Mouse (Mus musculus): ENCODE results near the gene Cstb. TPM values are rescaled to one million over a fixed set of nuclear protein-coding genes. Genes with fewer than 3 reads are reported as not detected.
A peak's percentile ranks its signal among the peaks of the same experiment; 100 is the strongest.
"Not testable (repeated sequence)": the region's sequence is repeated elsewhere in the genome, so short reads cannot be mapped to it uniquely, and the experiment has no call there.

The Cstb gene
- total RNA-seq, 2 experiments from 2014 or later = 317 to 349 TPM

DNA sequence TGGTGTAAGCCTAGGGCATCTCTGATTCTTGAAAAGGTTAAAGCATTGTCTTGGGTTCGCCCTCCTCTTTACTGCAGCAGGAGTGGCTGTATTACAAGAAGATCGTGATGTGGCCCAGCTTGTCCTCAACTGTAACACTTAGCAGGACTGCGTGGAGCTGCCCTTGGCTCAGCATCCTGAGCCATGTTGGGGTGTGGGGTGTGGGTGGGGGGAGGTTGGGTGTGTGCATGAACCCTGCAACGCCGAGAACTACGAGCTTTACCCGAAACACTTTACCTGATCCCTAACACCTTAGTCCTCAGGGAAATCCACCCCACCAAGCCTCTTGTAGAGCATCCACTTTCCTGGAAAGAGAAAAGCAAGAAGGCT is 12.3 kb upstream of the Cstb start:
- no peak for DNase-seq (ENCODE audit: low spot score in 2 of 2)

DNA sequence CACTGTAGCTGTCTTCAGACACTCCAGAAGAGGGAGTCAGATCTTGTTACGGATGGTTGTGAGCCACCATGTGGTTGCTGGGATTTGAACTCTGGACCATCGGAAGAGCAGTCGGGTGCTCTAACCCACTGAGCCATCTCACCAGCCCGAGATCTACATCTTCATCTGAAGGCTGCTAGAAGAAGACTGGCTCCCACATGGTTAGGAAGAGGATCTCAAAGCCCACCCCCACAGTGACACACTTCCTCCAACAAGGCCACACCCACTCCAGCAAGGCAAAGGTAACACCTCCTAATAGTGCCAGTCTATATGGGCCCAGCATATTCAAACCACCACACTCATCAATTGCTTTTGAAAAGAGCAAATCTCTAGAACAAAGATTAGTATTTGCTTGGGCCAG is 10.5 kb upstream of the Cstb start:
- DNase-seq (ENCODE audit: low spot score in 2 of 2) = not testable (repeated sequence)

DNA sequence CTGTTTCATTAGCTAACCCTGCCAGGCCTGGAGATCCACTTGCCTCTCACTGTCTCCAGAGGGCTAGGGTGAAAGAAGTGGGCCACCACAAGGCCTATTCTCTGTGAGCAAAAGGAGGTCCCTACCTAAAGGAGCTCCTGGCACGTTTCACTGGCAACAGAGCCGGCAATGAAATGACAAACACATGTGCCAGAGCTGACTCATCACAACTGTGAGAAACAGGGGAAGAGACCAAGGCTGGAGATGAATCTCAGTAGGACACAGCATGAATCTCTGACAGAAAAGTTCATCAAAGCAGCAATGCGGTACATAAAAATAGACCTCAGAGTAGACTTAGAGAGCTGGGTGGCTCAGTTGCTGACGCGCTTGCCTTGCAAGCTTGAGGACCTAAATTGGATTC is 7.6 kb upstream of the Cstb start:
- DNase-seq (ENCODE audit: low spot score in 2 of 2) = peak in 1 of 2 experiments; percentile 49

DNA sequence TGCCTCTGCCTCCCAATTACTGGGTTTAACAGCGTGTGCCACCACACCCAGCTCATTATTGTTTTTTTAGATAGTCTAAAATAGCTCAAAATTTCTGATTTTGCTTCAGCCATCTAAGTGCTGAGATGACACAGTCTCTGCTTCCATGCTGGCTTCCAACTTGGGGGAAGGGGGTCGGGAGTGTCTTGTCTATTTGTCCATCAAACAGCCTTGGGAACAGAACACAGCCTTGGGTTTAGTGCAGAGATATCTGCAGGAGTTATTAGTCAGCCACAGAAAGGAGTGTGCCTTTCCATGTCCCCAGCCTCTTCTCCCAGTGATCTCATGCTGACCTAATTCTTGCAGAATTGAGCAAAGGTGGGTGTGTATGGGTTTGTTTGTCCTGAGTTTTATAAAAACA is 6.7 kb upstream of the Cstb start:
- DNase-seq (ENCODE audit: low spot score in 2 of 2) = no peak

DNA sequence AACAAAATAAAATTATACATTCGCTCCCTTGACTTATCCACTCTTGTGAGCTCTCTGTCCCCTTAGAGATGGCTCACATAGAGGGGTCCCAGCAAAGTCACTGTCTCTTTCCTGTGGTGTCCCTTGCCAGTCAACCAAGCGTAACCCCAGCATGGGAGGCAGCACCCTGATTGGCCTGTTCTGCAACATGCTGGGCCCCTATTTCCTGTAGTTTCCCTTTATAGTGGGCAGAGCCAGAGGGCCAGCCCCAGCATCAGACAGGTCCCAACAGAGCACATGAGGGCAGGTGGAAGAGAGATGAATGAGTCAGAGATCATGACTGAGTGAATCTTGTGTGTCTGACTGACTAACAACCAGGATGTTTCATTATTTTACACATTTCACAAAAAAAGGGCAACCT is 4.5 kb upstream of the Cstb start:
- no peak for DNase-seq (ENCODE audit: low spot score in 2 of 2)

DNA sequence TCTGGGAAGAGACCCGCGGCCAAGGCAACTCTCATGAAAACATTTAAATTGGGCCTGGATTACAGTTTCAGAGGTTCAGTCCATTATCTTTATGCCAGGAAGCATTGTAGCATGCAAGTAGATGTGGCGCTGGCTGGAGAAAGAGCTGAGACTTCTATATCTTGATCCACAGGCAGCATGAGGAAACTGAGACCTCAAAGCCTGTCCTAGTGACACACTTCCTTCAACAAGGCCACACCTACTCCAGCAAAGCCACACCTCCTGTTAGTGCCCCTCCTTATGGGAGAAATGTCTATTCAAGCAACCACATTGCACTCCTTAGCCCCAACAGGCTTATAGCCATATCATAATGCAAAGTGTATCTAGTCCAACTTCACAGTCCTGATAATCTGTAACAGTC is 2.9 kb upstream of the Cstb start:
- no peak for DNase-seq (ENCODE audit: low spot score in 2 of 2)

- DNase-seq (ENCODE audit: low spot score in 2 of 2) = peak in 1 of 2 experiments; percentile 28
These were observed 757 bp downstream of the Cstb start for GRCm38 (mm10) chr10:78426117-78426735.

GRCm38 (mm10) chr10:78428070-78428469 is 2.6 kb downstream of the Cstb start:
- no peak for DNase-seq (ENCODE audit: low spot score in 2 of 2)

DNA sequence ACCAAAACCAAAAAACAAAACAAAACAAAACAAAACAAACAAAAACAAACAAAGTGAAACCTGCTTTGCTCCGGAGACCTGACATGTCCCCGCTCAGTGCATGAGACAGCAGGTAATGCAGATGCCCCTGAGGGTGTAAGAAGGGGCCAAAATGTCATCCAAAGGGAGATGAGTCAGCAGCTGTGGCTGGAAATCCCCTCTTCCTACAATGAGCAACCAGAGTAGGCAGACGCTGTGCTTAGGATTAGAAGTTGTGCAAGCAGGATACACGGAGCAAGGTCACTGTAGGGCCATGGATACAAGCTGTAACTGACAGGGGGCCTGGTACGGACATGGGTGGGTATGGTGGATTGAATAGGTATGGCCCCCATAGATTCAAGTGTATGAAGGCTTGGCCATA is 3.7 kb downstream of the Cstb start:
- DNase-seq (ENCODE audit: low spot score in 2 of 2) = no peak

GRCm38 (mm10) chr10:78429776-78430175 is 4.3 kb downstream of the Cstb start:
- DNase-seq (ENCODE audit: low spot score in 2 of 2) = no peak

DNA sequence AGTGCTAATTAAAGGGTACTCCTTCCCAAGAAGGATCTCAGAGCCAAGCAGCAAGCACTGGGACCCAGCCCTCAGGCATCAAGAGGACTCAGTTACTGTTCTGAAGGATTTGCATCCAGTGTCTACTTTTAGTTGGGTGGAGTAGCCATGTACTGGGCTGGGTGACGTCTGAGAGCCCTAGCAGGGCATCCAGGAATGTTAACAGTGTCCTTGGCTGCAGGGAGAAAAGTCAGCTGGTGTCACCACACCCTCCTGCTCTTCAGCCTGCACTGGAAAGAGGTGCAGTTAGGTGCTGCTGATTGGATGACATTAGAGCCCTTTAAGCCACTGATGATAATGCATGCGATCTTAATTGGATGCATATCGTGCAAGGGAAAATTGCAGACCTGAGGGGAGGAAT is 7.4 kb downstream of the Cstb start:
- DNase-seq (ENCODE audit: low spot score in 2 of 2) = no peak

DNA sequence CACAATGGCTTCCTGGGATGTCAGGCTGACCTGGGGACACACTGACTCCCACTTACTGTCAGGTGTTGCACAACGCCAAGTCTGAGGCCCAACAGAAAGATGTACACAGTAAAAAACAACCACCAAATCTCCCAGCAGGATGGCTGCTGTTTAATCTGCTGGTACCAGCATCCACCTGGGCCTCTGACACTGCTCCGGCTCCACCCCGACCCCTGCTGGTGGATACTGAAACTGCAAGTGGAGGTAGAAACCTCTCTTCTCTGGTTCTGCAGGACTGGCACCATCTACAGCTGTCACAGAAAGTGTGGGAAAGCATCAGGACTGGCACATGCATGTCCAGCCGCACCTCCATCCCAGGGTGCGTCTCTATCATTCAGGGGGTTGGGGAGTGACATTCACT is 12.6 kb downstream of the Cstb start:
- DNase-seq (ENCODE audit: low spot score in 2 of 2) = peak; percentile 83 to 87

DNA sequence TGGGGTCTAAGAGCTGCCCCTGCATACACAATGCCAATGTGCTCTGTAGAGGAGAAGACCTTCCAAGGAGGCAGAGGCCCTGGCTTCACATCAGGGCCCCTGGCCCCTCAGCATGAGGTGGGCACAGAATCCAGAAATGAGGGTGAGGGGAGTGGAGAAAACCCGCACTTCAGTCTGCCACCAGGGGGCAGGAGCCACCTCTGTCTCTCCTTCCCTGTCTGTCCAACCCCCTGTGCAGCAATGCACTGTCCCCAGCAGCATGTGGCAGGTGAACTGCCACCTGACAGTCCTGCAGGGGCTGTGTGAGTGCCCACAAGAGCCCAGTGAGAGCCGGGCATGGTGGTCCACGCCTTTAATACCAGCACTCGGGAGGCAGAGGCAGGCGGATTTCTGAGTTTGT is 14.1 kb downstream of the Cstb start:
- no peak for DNase-seq (ENCODE audit: low spot score in 2 of 2)

GRCm38 (mm10) chr10:78439990-78440389 is 14.5 kb downstream of the Cstb start:
- no peak for DNase-seq (ENCODE audit: low spot score in 2 of 2)

GRCm38 (mm10) chr10:78440812-78441211 is 15.3 kb downstream of the Cstb start:
- no peak for DNase-seq (ENCODE audit: low spot score in 2 of 2)

- DNase-seq (ENCODE audit: low spot score in 2 of 2) = no peak
These were observed 16.1 kb downstream of the Cstb start for GRCm38 (mm10) chr10:78441606-78442005.

GRCm38 (mm10) chr10:78442292-78442691 is 16.8 kb downstream of the Cstb start:
- DNase-seq (ENCODE audit: low spot score in 2 of 2) = no peak

DNA sequence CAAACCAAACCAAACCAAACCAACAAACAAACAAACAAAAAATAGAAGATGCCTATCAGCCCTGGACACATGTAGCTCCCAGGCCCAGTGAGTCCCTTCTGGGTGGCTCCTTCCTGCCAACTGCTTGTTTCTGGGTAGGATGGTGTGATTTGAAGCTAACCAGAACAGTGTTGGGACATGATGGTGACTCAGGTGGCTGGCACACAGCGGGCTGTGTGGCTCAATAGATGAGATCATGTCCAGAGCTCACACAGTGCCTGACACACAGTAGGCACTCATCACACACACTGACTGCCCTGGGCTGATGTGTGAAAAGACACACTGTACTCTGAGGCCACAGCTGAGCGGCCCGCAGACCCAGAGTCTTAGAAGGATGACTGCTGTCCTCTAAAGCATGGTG is 20.7 kb downstream of the Cstb start:
- DNase-seq (ENCODE audit: low spot score in 2 of 2) = no peak

- no peak for DNase-seq (ENCODE audit: low spot score in 2 of 2)
These were observed 21.9 kb downstream of the Cstb start for GRCm38 (mm10) chr10:78447396-78447795.

GRCm38 (mm10) chr10:78450761-78451160 is 25.3 kb downstream of the Cstb start:
- DNase-seq (ENCODE audit: low spot score in 2 of 2) = no peak

- DNase-seq (ENCODE audit: low spot score in 2 of 2) = no peak
These were observed 27.2 kb downstream of the Cstb start for GRCm38 (mm10) chr10:78452641-78453040.

DNA sequence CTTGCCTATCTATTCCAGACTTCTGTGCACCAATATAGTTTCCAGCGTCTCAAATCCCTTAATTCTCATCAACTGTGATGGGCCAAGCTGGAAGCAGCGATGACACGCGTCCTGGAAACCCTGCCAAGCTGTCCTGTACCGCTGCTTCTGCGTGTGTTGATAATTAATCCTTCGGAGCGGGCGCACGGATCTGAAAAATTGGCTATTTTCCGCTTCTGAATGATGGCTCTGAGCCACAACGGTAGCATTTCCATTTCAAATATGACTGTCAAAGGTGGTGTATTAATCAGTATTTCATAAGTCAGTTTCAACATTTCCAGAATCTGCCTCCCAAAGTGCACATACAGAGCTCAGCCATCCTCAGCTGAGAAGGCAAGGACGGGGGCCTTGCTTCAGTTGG is 31.2 kb downstream of the Cstb start:
- no peak for DNase-seq (ENCODE audit: low spot score in 2 of 2)

DNA sequence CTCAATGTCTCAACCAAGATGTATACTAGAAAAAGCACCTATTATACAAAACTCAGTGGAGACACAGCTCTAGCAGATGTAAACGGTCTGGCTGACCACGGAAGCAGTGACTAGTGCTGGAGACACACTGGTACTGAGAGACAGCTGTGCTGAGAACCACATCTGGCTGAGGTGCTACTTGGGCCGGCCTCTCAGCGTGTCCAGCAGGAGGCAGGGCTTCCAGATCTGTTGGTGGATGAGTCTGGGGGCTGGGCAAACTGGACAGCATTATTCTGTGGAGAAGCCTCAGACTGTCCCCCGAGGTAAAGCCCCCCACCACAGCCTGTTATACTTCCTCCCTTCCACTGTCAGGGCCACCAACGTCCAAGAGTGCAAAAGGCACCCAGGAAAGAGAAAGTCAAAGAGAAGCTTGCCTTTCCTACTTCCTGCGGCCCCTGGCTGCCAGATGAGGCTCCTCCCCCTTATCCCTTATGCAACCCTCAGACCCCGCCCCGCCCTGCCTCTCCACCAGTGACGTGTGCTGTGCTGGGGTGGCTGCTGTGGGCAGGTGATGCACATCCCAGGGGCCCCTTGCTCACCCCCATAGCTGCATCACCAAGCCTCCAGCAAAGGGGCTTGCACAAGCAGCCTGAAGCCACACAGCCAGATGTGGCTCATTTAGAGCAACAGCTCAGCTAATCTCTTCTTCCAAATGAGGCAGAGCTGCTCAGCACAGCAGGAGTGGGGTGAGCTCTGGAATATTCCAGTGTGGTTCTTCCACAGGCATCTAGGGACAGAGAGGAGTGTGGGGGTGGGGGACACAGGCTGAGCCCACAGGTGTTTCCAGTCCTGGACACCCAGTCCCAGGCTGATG is 32.3 kb downstream of the Cstb start:
- peak in 1 of 2 experiments; percentile 57 for DNase-seq (ENCODE audit: low spot score in 2 of 2)

All from adrenal gland, adult 18-20 months (tissue).